Mouse (Mus musculus) bone marrow, adult 2 months (tissue): ENCODE measurements at regions not wholly inside any gene's neighbourhood (a gene's known extent, or its start where the extent isn't known, plus 50 kb on each side); places are given as distances from the start of the nearest gene placed in this dataset.

Experiments used
- H3K27ac ChIP-seq: fragments of 200-500 bp; 2 replicates; pipeline ENCODE4 v1.5.1; 2012; ENCODE audit warnings: low read depth, mild to moderate bottlenecking, control low read depth, inconsistent platforms, low read length; ENCODE audit not compliant: control insufficient read depth, poor library complexity, insufficient read depth
- H3K4me1 ChIP-seq: fragments of 200-500 bp; 2 replicates; pipeline ENCODE4 v1.6.1; 2011; ENCODE audit warnings: low read length; ENCODE audit not compliant: control insufficient read depth, insufficient read depth
- H3K4me3 ChIP-seq: fragments of 200-500 bp; replicated peaks from 2 replicates; pipeline ENCODE3; 2011; ENCODE audit warnings: mild to moderate bottlenecking, low read depth, low read length, control low read depth; ENCODE audit not compliant: control insufficient read depth
- CTCF ChIP-seq: fragments of 200-500 bp; IDR thresholded peaks from 2 replicates; pipeline ENCODE4 v1.5.1; 2011; ENCODE audit warnings: low read length, control low read depth; ENCODE audit not compliant: control insufficient read depth, insufficient read depth
- POLR2A ChIP-seq: fragments of 200-500 bp; IDR thresholded peaks from 2 replicates; pipeline ENCODE4 v1.6.1; 2011; ENCODE audit warnings: low read depth, mild to moderate bottlenecking, control low read depth, low read length, borderline replicate concordance; ENCODE audit not compliant: control insufficient read depth
- WGBS: fragments of 180-500 bp; shearing (Covaris S2); methylation state at CpG from one replicate; pipeline ENCODE4 v1.1.7; 2018; 5-methylcytosine and 5-hydroxymethylcytosine counted together

GRCm38 (mm10) chr13:28781660-28782059 lies 171.9 kb downstream of the Sox4 start:
- 30% methylated on average over 5 of the region's 5 CpGs for WGBS
- Histone ChIP-seq H3K4me3 (no peak overlapping the region), H3K4me1 (peaks cover 1% of the 10 kb centered on the region; the same call in 1 of the 2 replicates), H3K27ac (no peak overlapping the region)
- TF ChIP-seq POLR2A (no peak), CTCF (no peak)

GRCm38 (mm10) chr13:28780462-28780861 lies 173.1 kb downstream of the Sox4 start:
- Histone ChIP-seq H3K4me3 (no peak overlapping the region), H3K4me1 (peaks cover 1% of the 10 kb centered on the region; the same call in 1 of the 2 replicates), H3K27ac (no peak overlapping the region)
- 49% methylated on average over 5 of the region's 5 CpGs for WGBS
- TF ChIP-seq POLR2A (no peak), CTCF (no peak)

- no peak overlapping the region for H3K27ac ChIP-seq
- TF ChIP-seq POLR2A, result no peak
- TF ChIP-seq CTCF, result no peak
- H3K4me3 ChIP-seq, result no peak overlapping the region
- H3K4me1 ChIP-seq, result 0 out of 2 replicates have a peak, but pooled peaks cover 1% of the 10 kb centered on the region
- 81% methylated on average over 7 of the region's 7 CpGs for WGBS
Observed at GRCm38 (mm10) chr13:28775142-28775815, 178.2 kb downstream of the Sox4 start.

GRCm38 (mm10) chr13:28774649-28775048 lies 178.9 kb downstream of the Sox4 start:
- 83% methylated on average over 7 of the region's 7 CpGs for WGBS
- TF ChIP-seq CTCF (no peak), POLR2A (no peak)
- 0 out of 2 replicates have a peak, but pooled peaks cover 1% of the 10 kb centered on the region for H3K4me1 ChIP-seq

GRCm38 (mm10) chr13:28773466-28773865 lies 180.0 kb downstream of the Sox4 start:
- Histone ChIP-seq H3K4me1 (0 out of 2 replicates have a peak, but pooled peaks cover 1% of the 10 kb centered on the region), H3K27ac (no peak overlapping the region), H3K4me3 (no peak overlapping the region)
- WGBS, result 46% methylated on average over 2 of the region's 2 CpGs
- TF ChIP-seq CTCF, result no peak
- TF ChIP-seq POLR2A, result no peak

More at GRCm38 (mm10) chr13:28774649-28775048, 178.9 kb downstream of the Sox4 start:
- no peak overlapping the region for H3K27ac ChIP-seq
- no peak overlapping the region for H3K4me3 ChIP-seq

- TF ChIP-seq POLR2A (no peak), CTCF (no peak)
- Histone ChIP-seq H3K27ac (no peak overlapping the region), H3K4me3 (no peak overlapping the region), H3K4me1 (0 out of 2 replicates have a peak, but pooled peaks cover 1% of the 10 kb centered on the region)
- 34% methylated on average over 13 of the region's 13 CpGs for WGBS
Observed at GRCm38 (mm10) chr13:28770531-28770930, 183.0 kb downstream of the Sox4 start.

- WGBS, result 34% methylated on average over 4 of the region's 4 CpGs
- TF ChIP-seq CTCF (no peak), POLR2A (no peak)
- Histone ChIP-seq H3K4me3 (no peak overlapping the region), H3K27ac (peak overlapping the region; percentile 16; the same call in 1 of the 2 replicates), H3K4me1 (0 out of 2 replicates have a peak, but pooled peaks cover 1% of the 10 kb centered on the region)
Observed at GRCm38 (mm10) chr13:28770018-28770417, 183.5 kb downstream of the Sox4 start.

GRCm38 (mm10) chr13:28768717-28769426 lies 184.6 kb downstream of the Sox4 start:
- Histone ChIP-seq H3K4me1 (no peaks in the 10 kb centered on the region), H3K27ac (no peak overlapping the region), H3K4me3 (no peak overlapping the region)
- TF ChIP-seq CTCF, result no peak
- TF ChIP-seq POLR2A, result no peak
- 84% methylated on average over 14 of the region's 14 CpGs for WGBS
